Mouse (Mus musculus) hindbrain, postnatal 0 days (tissue): ENCODE results near the gene Fam126b. TPM values are rescaled to one million over a fixed set of nuclear protein-coding genes. Genes with fewer than 3 reads are reported as not detected.
A peak's percentile ranks its signal among the peaks of the same experiment; 100 is the strongest.

Source experiments
- ATAC-seq: fragments of 200-750 bp; cut with Nextera tagmentation; 2 replicates; pipeline ENCODE4 v1.8.0; 2017; ENCODE audit warnings: mild to moderate bottlenecking, moderate TSS enrichment, moderate library complexity
- DNase-seq: peaks from one replicate; pipeline ENCODE4 v3.0.0-alpha.2; 2015; ENCODE audit warnings: low spot score
- H3K27ac ChIP-seq: fragments of 300-500 bp; sonication (generic); 2 replicates; pipeline ENCODE4 v1.5.1; 2014; ENCODE audit warnings: mild to moderate bottlenecking
- H3K27me3 ChIP-seq: fragments of 300-500 bp; sonication (generic); 2 replicates; pipeline ENCODE4 v1.6.1; 2014; ENCODE audit warnings: low read length, mixed read lengths; ENCODE audit not compliant: insufficient read depth
- H3K36me3 ChIP-seq: fragments of 300-500 bp; sonication (generic); 2 replicates; pipeline ENCODE4 v1.6.1; 2014; ENCODE audit warnings: low read length, mixed read lengths; ENCODE audit not compliant: insufficient read depth
- H3K4me1 ChIP-seq: fragments of 300-500 bp; sonication (generic); 2 replicates; pipeline ENCODE4 v1.6.1; 2014; ENCODE audit warnings: antibody characterized with exemption, low read length, mixed read lengths; ENCODE audit not compliant: insufficient read depth
- H3K4me2 ChIP-seq: fragments of 300-500 bp; sonication (generic); 2 replicates; pipeline ENCODE4 v1.6.1; 2014; ENCODE audit warnings: low read depth, mild to moderate bottlenecking, low read length, moderate library complexity, mixed read lengths
- H3K4me3 ChIP-seq: fragments of 300-500 bp; sonication (generic); 2 replicates; pipeline ENCODE4 v1.5.1; 2014; ENCODE audit warnings: low read length
- H3K9ac ChIP-seq: fragments of 300-500 bp; sonication (generic); replicated peaks from 2 replicates; pipeline ENCODE4 v1.6.1; 2014; ENCODE audit warnings: mild to moderate bottlenecking, low read length, moderate library complexity, mixed read lengths
- H3K9me3 ChIP-seq: fragments of 300-500 bp; sonication (generic); 2 replicates; pipeline ENCODE4 v1.6.1; 2016; ENCODE audit warnings: low read length, mixed read lengths
- CTCF ChIP-seq: IDR thresholded peaks from 2 replicates; pipeline ENCODE4 v1.5.1; 2016; ENCODE audit warnings: antibody characterized with exemption, control low read depth, low read depth
- WGBS: fragments of 180-500 bp; shearing (Covaris S2); extraction: QIAGEN DNeasy Blood & Tissue Kit; methylation state at CpG from one replicate; pipeline ENCODE4 v1.1.7; 2014; 5-methylcytosine and 5-hydroxymethylcytosine counted together
- polyA plus RNA-seq: library from polyadenylated mRNA; unstranded; fragments of >200 nt; fragmentation: Nextera tagmentation; extraction: Ambion mirVana; gene quantifications from 2 replicates; pipeline ENCODE4 v1.2.1, GENCODE M21; 2015
- total RNA-seq: library from RNA; depleted of rRNA; stranded (reverse); fragments of >200 nt; gene quantifications from 2 replicates; pipeline ENCODE4 v1.2.3, GENCODE M21; 2014

Fam126b gene
- total and polyA plus RNA-seq, 2 experiments from 2014 or later, result 11.1 to 16.3 TPM

- 95% methylated on average over 3 of the region's 3 CpGs for WGBS
- Histone ChIP-seq H3K27me3 (no peaks in the 10 kb centered on the region), H3K36me3 (no peaks in the 10 kb centered on the region), H3K4me3 (no peak overlapping the region), H3K9ac (no peak overlapping the region), H3K27ac (no peak overlapping the region), H3K4me1 (peaks cover 13% of the 10 kb centered on the region), H3K4me2 (no peak overlapping the region), H3K9me3 (0 out of 2 replicates have a peak, but pooled peaks cover 7% of the 10 kb centered on the region)
- ATAC-seq, result no peak
- no peak for TF ChIP-seq CTCF
- DNase-seq, result no peak
Observed at GRCm38 (mm10) chr1:58507249-58507648, 78.9 kb downstream of the Fam126b start.

- Histone ChIP-seq H3K9me3 (0 out of 2 replicates have a peak, but pooled peaks cover 7% of the 10 kb centered on the region), H3K4me2 (peak within 1 kb of the TSS; percentile 82), H3K27ac (peak within 1 kb of the TSS; percentile 90), H3K4me1 (peaks cover 13% of the 10 kb centered on the region), H3K27me3 (no peaks in the 10 kb centered on the region), H3K9ac (peak within 1 kb of the TSS; percentile 92), H3K36me3 (peaks cover 9% of the 10 kb centered on the region), H3K4me3 (peak within 1 kb of the TSS; percentile 99)
- no peak for TF ChIP-seq CTCF
- under 1% methylated on average over 62 of the region's 64 CpGs for WGBS
- peak; percentile 100 for ATAC-seq
- peak; percentile 97 for DNase-seq
Observed at GRCm38 (mm10) chr1:58504577-58505254, 81.4 kb downstream of the Fam126b start, which contains the start of gene Orc2. TSS of gene Orc2 (minus strand) at chr1:58505109.

- 29% methylated on average over 9 of the region's 9 CpGs for whole genome bisulfite sequencing
- 0 out of 2 replicates have a peak, but pooled peaks cover 7% of the 10 kb centered on the region for H3K9me3 ChIP-seq
- ATAC-seq (peak; percentile 5; the same call in 1 of the 2 replicates), DNase-seq (no peak)
- H3K27ac ChIP-seq, result peak overlapping the region; percentile 90; the same call in 1 of the 2 replicates
- no peak for TF ChIP-seq CTCF
- H3K4me2 ChIP-seq, result peak overlapping the region; percentile 82
- H3K9ac ChIP-seq, result peak overlapping the region; percentile 92
- H3K36me3 ChIP-seq, result peaks cover 17% of the 10 kb centered on the region
- peak overlapping the region; percentile 99 for H3K4me3 ChIP-seq
- H3K4me1 ChIP-seq, result peaks cover 13% of the 10 kb centered on the region
- no peaks in the 10 kb centered on the region for H3K27me3 ChIP-seq
Observed at GRCm38 (mm10) chr1:58503793-58504370, 82.2 kb downstream of the Fam126b start.

GRCm38 (mm10) chr1:58503134-58503533, 83.0 kb downstream of the Fam126b start:
- H3K36me3 ChIP-seq, result peaks cover 17% of the 10 kb centered on the region
- no peak overlapping the region for H3K27ac ChIP-seq
- no peaks in the 10 kb centered on the region for H3K27me3 ChIP-seq
- peak overlapping the region; percentile 82; the same call in 1 of the 2 replicates for H3K4me2 ChIP-seq
- no peak overlapping the region for H3K4me3 ChIP-seq
- 0 out of 2 replicates have a peak, but pooled peaks cover 2% of the 10 kb centered on the region for H3K9me3 ChIP-seq
- TF ChIP-seq CTCF, result no peak
- no peak for ATAC-seq
- DNase-seq, result no peak
- H3K4me1 ChIP-seq, result peaks cover 13% of the 10 kb centered on the region
- no peak overlapping the region for H3K9ac ChIP-seq

- peaks cover 38% of the 10 kb centered on the region for H3K36me3 ChIP-seq
- no peaks in the 10 kb centered on the region for H3K9me3 ChIP-seq
- peaks cover 7% of the 10 kb centered on the region for H3K4me1 ChIP-seq
- TF ChIP-seq CTCF, result no peak; the same call in 1 of the 2 replicates
- no peak overlapping the region for H3K4me3 ChIP-seq
- no peak overlapping the region for H3K4me2 ChIP-seq
- DNase-seq, result no peak
- ATAC-seq, result no peak
- no peak overlapping the region for H3K9ac ChIP-seq
- H3K27ac ChIP-seq, result no peak overlapping the region
- 96% methylated on average over 1 of the region's 1 CpGs for WGBS
- no peaks in the 10 kb centered on the region for H3K27me3 ChIP-seq
Observed at GRCm38 (mm10) chr1:58498758-58499157, 87.4 kb downstream of the Fam126b start.

GRCm38 (mm10) chr1:58497678-58498077, 88.4 kb downstream of the Fam126b start:
- TF ChIP-seq CTCF, result no peak
- Histone ChIP-seq H3K9ac (no peak overlapping the region), H3K27ac (no peak overlapping the region), H3K4me2 (no peak overlapping the region), H3K36me3 (peaks cover 45% of the 10 kb centered on the region), H3K27me3 (no peaks in the 10 kb centered on the region), H3K4me3 (no peak overlapping the region), H3K9me3 (no peaks in the 10 kb centered on the region), H3K4me1 (no peaks in the 10 kb centered on the region)
- ATAC-seq (no peak), DNase-seq (no peak)
- WGBS, result 95% methylated on average over 4 of the region's 4 CpGs

GRCm38 (mm10) chr1:58495603-58496002, 90.5 kb downstream of the Fam126b start:
- Histone ChIP-seq H3K36me3 (peaks cover 51% of the 10 kb centered on the region), H3K4me1 (no peaks in the 10 kb centered on the region), H3K9me3 (no peaks in the 10 kb centered on the region), H3K4me2 (no peak overlapping the region), H3K4me3 (no peak overlapping the region), H3K27me3 (no peaks in the 10 kb centered on the region), H3K9ac (no peak overlapping the region), H3K27ac (no peak overlapping the region)
- TF ChIP-seq CTCF, result no peak
- 89% methylated on average over 6 of the region's 6 CpGs for WGBS
- ATAC-seq, result no peak
- no peak for DNase-seq
